Mouse (Mus musculus): ENCODE measurements around the gene Nlgn2. TPM values are rescaled to one million over a fixed set of nuclear protein-coding genes. Genes with fewer than 3 reads are reported as not detected.
A peak's percentile ranks its signal among the peaks of the same experiment; 100 is the strongest.

Gene Nlgn2
- polyA plus RNA-seq, 1 experiment from 2014 or later, result 2.6 TPM

- Histone ChIP-seq H3K27me3 (ENCODE audit: control insufficient read depth, insufficient read depth, low read length) (no peaks in the 10 kb centered on the region), H3K36me3 (ENCODE audit: control insufficient read depth, insufficient read depth, low read length) (no peaks in the 10 kb centered on the region), H3K9ac (ENCODE audit: low read length) (peak within 1 kb of the TSS; percentile 79), H3K4me1 (ENCODE audit: control insufficient read depth in 2 of 2, insufficient read depth in 2 of 2, low read length in 2 of 2) (peaks cover 22 to 36% of the 10 kb centered on the region in 2 experiments), H3K4me2 (ENCODE audit: low read length) (peak within 1 kb of the TSS; percentile 86), H3K27ac (replicated peaks in 1 of 2; ENCODE audit: control insufficient read depth in 1 of 2, insufficient read depth in 1 of 2, low read depth in 2 of 2, low read length in 2 of 2) (peak within 1 kb of the TSS; percentile 91), H3K9me3 (ENCODE audit: control insufficient read depth, low read length) (no peaks in the 10 kb centered on the region), H3K4me3 (ENCODE audit: control insufficient read depth in 1 of 2, insufficient read depth in 1 of 2, low read depth in 1 of 2, low read length in 2 of 2) (peak within 1 kb of the TSS; percentile 59 to 69)
- under 1% methylated on average over 46 of the region's 46 CpGs for WGBS
- peak; percentile 88 for ATAC-seq (ENCODE audit: insufficient number of reproducible peaks, insufficient read depth, low FRiP score, low read depth)
Measured at GRCm38 (mm10) chr11:69880853-69881603, 43.4 kb upstream of the Nlgn2 start, which contains the start of gene Kctd11. Gene Kctd11, minus strand, starts transcription at chr11:69881406.

GRCm38 (mm10) chr11:69880506-69880852 lies 42.9 kb upstream of the Nlgn2 start:
- Histone ChIP-seq H3K4me2 (ENCODE audit: low read length) (peak overlapping the region; percentile 86), H3K27me3 (ENCODE audit: control insufficient read depth, insufficient read depth, low read length) (no peaks in the 10 kb centered on the region), H3K4me3 (ENCODE audit: control insufficient read depth in 1 of 2, insufficient read depth in 1 of 2, low read depth in 1 of 2, low read length in 2 of 2) (peak overlapping the region; percentile 59 to 69), H3K36me3 (ENCODE audit: control insufficient read depth, insufficient read depth, low read length) (no peaks in the 10 kb centered on the region), H3K9me3 (ENCODE audit: control insufficient read depth, low read length) (no peaks in the 10 kb centered on the region), H3K27ac (replicated peaks in 1 of 2; ENCODE audit: control insufficient read depth in 1 of 2, insufficient read depth in 1 of 2, low read depth in 2 of 2, low read length in 2 of 2) (peak overlapping the region; percentile 91), H3K9ac (ENCODE audit: low read length) (peak overlapping the region; percentile 79), H3K4me1 (ENCODE audit: control insufficient read depth in 2 of 2, insufficient read depth in 2 of 2, low read length in 2 of 2) (peaks cover 25 to 36% of the 10 kb centered on the region in 2 experiments)
- ATAC-seq (ENCODE audit: insufficient number of reproducible peaks, insufficient read depth, low FRiP score, low read depth), result peak; percentile 54
- under 1% methylated on average over 18 of the region's 18 CpGs for WGBS

DNA sequence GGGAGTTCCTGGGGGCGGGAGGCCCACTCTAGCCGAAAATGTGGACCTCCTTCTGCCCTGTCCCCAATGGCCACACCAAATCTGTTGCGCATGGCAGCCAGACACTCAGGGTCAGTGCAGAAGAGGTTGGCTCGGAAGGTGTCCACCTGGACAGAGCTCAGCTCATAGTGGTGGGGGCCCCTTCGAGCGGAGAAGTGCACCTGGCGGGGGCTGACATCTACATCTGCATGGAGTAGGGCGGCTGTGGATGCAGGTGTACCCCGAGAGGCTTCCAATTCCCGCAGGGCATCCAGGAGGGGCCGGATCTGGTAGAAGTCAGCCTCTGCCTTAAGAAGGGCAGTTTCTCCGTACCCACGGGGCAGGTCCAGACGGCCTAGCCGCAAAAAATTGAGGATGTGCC lies 42.1 kb upstream of the Nlgn2 start:
- Histone ChIP-seq H3K27ac (replicated peaks in 1 of 2; ENCODE audit: control insufficient read depth in 1 of 2, insufficient read depth in 1 of 2, low read depth in 2 of 2, low read length in 2 of 2) (no peak overlapping the region), H3K4me2 (ENCODE audit: low read length) (peak overlapping the region; percentile 86), H3K27me3 (ENCODE audit: control insufficient read depth, insufficient read depth, low read length) (no peaks in the 10 kb centered on the region), H3K4me3 (ENCODE audit: control insufficient read depth in 1 of 2, insufficient read depth in 1 of 2, low read depth in 1 of 2, low read length in 2 of 2) (peak overlapping the region; percentile 59 to 69), H3K36me3 (ENCODE audit: control insufficient read depth, insufficient read depth, low read length) (no peaks in the 10 kb centered on the region), H3K4me1 (ENCODE audit: control insufficient read depth in 2 of 2, insufficient read depth in 2 of 2, low read length in 2 of 2) (peaks cover 25 to 36% of the 10 kb centered on the region in 2 experiments), H3K9me3 (ENCODE audit: control insufficient read depth, low read length) (no peaks in the 10 kb centered on the region), H3K9ac (ENCODE audit: low read length) (peak overlapping the region; percentile 79)
- ATAC-seq (ENCODE audit: insufficient number of reproducible peaks, insufficient read depth, low FRiP score, low read depth), result no peak
- WGBS, result 55% methylated on average over 15 of the region's 15 CpGs

DNA sequence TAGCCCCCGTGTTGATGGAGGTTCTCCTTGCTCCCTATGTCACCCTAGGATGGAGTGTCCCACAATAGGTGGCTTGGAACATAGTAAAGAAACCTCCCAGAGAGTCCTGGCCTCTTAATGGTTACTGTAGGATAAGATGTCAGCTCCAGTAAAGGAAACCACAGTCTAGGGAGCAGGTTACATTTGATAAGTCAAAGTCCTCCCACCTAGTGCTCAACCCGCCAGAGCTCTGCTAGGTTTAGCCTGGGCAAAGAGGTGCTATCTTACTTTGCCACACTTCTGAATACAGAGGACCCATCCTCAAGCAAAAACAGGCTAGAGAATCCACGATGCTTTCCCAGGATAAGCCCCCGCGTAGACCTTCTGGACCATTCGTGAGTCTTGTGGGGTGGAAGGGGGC lies 41.4 kb upstream of the Nlgn2 start:
- Histone ChIP-seq H3K27me3 (ENCODE audit: control insufficient read depth, insufficient read depth, low read length) (no peaks in the 10 kb centered on the region), H3K27ac (replicated peaks in 1 of 2; ENCODE audit: control insufficient read depth in 1 of 2, insufficient read depth in 1 of 2, low read depth in 2 of 2, low read length in 2 of 2) (no peak overlapping the region), H3K9ac (ENCODE audit: low read length) (peak overlapping the region; percentile 79; the same call in 1 of the 2 replicates), H3K4me2 (ENCODE audit: low read length) (peak overlapping the region; percentile 86), H3K4me1 (ENCODE audit: control insufficient read depth in 2 of 2, insufficient read depth in 2 of 2, low read length in 2 of 2) (peaks cover 20 to 32% of the 10 kb centered on the region in 2 experiments), H3K9me3 (ENCODE audit: control insufficient read depth, low read length) (no peaks in the 10 kb centered on the region), H3K4me3 (ENCODE audit: control insufficient read depth in 1 of 2, insufficient read depth in 1 of 2, low read depth in 1 of 2, low read length in 2 of 2) (peak overlapping the region in 1 of 2 experiments; percentile 59; a peak in 1 of 4 replicates), H3K36me3 (ENCODE audit: control insufficient read depth, insufficient read depth, low read length) (no peaks in the 10 kb centered on the region)
- 86% methylated on average over 6 of the region's 6 CpGs for WGBS
- no peak for ATAC-seq (ENCODE audit: insufficient number of reproducible peaks, insufficient read depth, low FRiP score, low read depth)

- Histone ChIP-seq H3K4me2 (ENCODE audit: low read length) (no peak overlapping the region), H3K9me3 (ENCODE audit: control insufficient read depth, low read length) (no peaks in the 10 kb centered on the region), H3K36me3 (ENCODE audit: control insufficient read depth, insufficient read depth, low read length) (no peaks in the 10 kb centered on the region), H3K9ac (ENCODE audit: low read length) (no peak overlapping the region; the same call in 1 of the 2 replicates), H3K27me3 (ENCODE audit: control insufficient read depth, insufficient read depth, low read length) (no peaks in the 10 kb centered on the region), H3K27ac (replicated peaks in 1 of 2; ENCODE audit: control insufficient read depth in 1 of 2, insufficient read depth in 1 of 2, low read depth in 2 of 2, low read length in 2 of 2) (no peak overlapping the region), H3K4me3 (ENCODE audit: control insufficient read depth in 1 of 2, insufficient read depth in 1 of 2, low read depth in 1 of 2, low read length in 2 of 2) (no peak overlapping the region), H3K4me1 (ENCODE audit: control insufficient read depth in 2 of 2, insufficient read depth in 2 of 2, low read length in 2 of 2) (peaks cover 19 to 32% of the 10 kb centered on the region in 2 experiments)
- 91% methylated on average over 3 of the region's 3 CpGs for WGBS
- ATAC-seq (ENCODE audit: insufficient number of reproducible peaks, insufficient read depth, low FRiP score, low read depth), result no peak
Measured at GRCm38 (mm10) chr11:69878399-69878798, 40.8 kb upstream of the Nlgn2 start.

- Histone ChIP-seq H3K27ac (replicated peaks in 1 of 2; ENCODE audit: control insufficient read depth in 1 of 2, insufficient read depth in 1 of 2, low read depth in 2 of 2, low read length in 2 of 2) (peak within 1 kb of the TSS in 1 of 2 experiments; percentile 73; a peak in 2 of 4 replicates), H3K36me3 (ENCODE audit: control insufficient read depth, insufficient read depth, low read length) (no peaks in the 10 kb centered on the region), H3K27me3 (ENCODE audit: control insufficient read depth, insufficient read depth, low read length) (no peaks in the 10 kb centered on the region), H3K4me2 (ENCODE audit: low read length) (peak within 1 kb of the TSS; percentile 86), H3K4me3 (ENCODE audit: control insufficient read depth in 1 of 2, insufficient read depth in 1 of 2, low read depth in 1 of 2, low read length in 2 of 2) (no peak within 1 kb of the TSS), H3K9ac (ENCODE audit: low read length) (peak within 1 kb of the TSS; percentile 31; the same call in 1 of the 2 replicates), H3K4me1 (ENCODE audit: control insufficient read depth in 2 of 2, insufficient read depth in 2 of 2, low read length in 2 of 2) (peaks cover 19 to 32% of the 10 kb centered on the region in 2 experiments), H3K9me3 (ENCODE audit: control insufficient read depth, low read length) (no peaks in the 10 kb centered on the region)
- ATAC-seq (ENCODE audit: insufficient number of reproducible peaks, insufficient read depth, low FRiP score, low read depth), result no peak
- whole genome bisulfite sequencing, result 86% methylated on average over 11 of the region's 11 CpGs
Measured at GRCm38 (mm10) chr11:69877878-69878277, 40.3 kb upstream of the Nlgn2 start, which contains the start of gene Tmem95. Gene Tmem95, minus strand, starts transcription at chr11:69878018.

GRCm38 (mm10) chr11:69876867-69877266 lies 39.3 kb upstream of the Nlgn2 start:
- ATAC-seq (ENCODE audit: insufficient number of reproducible peaks, insufficient read depth, low FRiP score, low read depth), result no peak; the same call in 1 of the 2 replicates
- no peak overlapping the region for H3K4me3 ChIP-seq (ENCODE audit: control insufficient read depth in 1 of 2, insufficient read depth in 1 of 2, low read depth in 1 of 2, low read length in 2 of 2)

More at GRCm38 (mm10) chr11:69876867-69877266, 39.3 kb upstream of the Nlgn2 start:
- Histone ChIP-seq H3K9ac (ENCODE audit: low read length) (peak overlapping the region; percentile 31; the same call in 1 of the 2 replicates), H3K36me3 (ENCODE audit: control insufficient read depth, insufficient read depth, low read length) (no peaks in the 10 kb centered on the region), H3K27me3 (ENCODE audit: control insufficient read depth, insufficient read depth, low read length) (no peaks in the 10 kb centered on the region), H3K4me2 (ENCODE audit: low read length) (peak overlapping the region; percentile 53), H3K4me1 (ENCODE audit: control insufficient read depth in 2 of 2, insufficient read depth in 2 of 2, low read length in 2 of 2) (peaks cover 19 to 31% of the 10 kb centered on the region in 2 experiments), H3K9me3 (ENCODE audit: control insufficient read depth, low read length) (no peaks in the 10 kb centered on the region), H3K27ac (replicated peaks in 1 of 2; ENCODE audit: control insufficient read depth in 1 of 2, insufficient read depth in 1 of 2, low read depth in 2 of 2, low read length in 2 of 2) (peak overlapping the region; percentile 62 to 73)
- 3% methylated on average over 11 of the region's 12 CpGs for WGBS
